Mouse (Mus musculus) intestine, embryonic 14.5 days (tissue): ENCODE measurements around the gene Gm11099. TPM values are rescaled to one million over a fixed set of nuclear protein-coding genes. Genes with fewer than 3 reads are reported as not detected.

Source experiments
- ATAC-seq: fragments of 200-750 bp; cut with Nextera tagmentation; replicated peaks from 2 replicates; pipeline ENCODE4 v1.8.0; 2017; ENCODE audit warnings: low read depth, moderate number of reproducible peaks, moderate TSS enrichment, moderate library complexity; ENCODE audit not compliant: low FRiP score, low TSS enrichment
- DNase-seq: peaks from one replicate; pipeline ENCODE4 v3.0.0-alpha.2; 2018; ENCODE audit warnings: low spot score
- H3K27ac ChIP-seq: fragments of 300-500 bp; sonication (generic); 2 replicates; pipeline ENCODE4 v1.5.1; 2014; ENCODE audit warnings: low read depth, mild to moderate bottlenecking, control low read depth
- H3K27me3 ChIP-seq: fragments of 300-500 bp; sonication (generic); replicated peaks from 2 replicates; pipeline ENCODE4 v1.6.1; 2014; ENCODE audit warnings: low read length, control low read depth; ENCODE audit not compliant: control insufficient read depth, insufficient read depth
- H3K36me3 ChIP-seq: fragments of 300-500 bp; sonication (generic); 2 replicates; pipeline ENCODE4 v1.6.1; 2014; ENCODE audit warnings: low read length, control low read depth; ENCODE audit not compliant: control insufficient read depth, insufficient read depth
- H3K4me1 ChIP-seq: fragments of 300-500 bp; sonication (generic); replicated peaks from 2 replicates; pipeline ENCODE4 v1.6.1; 2014; ENCODE audit warnings: low read length, control low read depth, mixed read lengths; ENCODE audit not compliant: control insufficient read depth, insufficient read depth
- H3K4me2 ChIP-seq: fragments of 300-500 bp; sonication (generic); 2 replicates; pipeline ENCODE4 v1.6.1; 2014; ENCODE audit warnings: low read length
- H3K4me3 ChIP-seq: fragments of 300-500 bp; sonication (generic); 2 replicates; pipeline ENCODE4 v1.5.1; 2014; ENCODE audit warnings: low read depth, low read length, control low read depth, mixed read lengths
- H3K9ac ChIP-seq: fragments of 300-500 bp; sonication (generic); 2 replicates; pipeline ENCODE4 v1.6.1; 2014; ENCODE audit warnings: mild to moderate bottlenecking, low read length
- H3K9me3 ChIP-seq: fragments of 300-500 bp; sonication (generic); 2 replicates; pipeline ENCODE4 v1.6.1; 2016; ENCODE audit warnings: low read length, control low read depth; ENCODE audit not compliant: control insufficient read depth
- WGBS: fragments of 180-500 bp; shearing (Covaris S2); extraction: QIAGEN DNeasy Blood & Tissue Kit; methylation state at CpG from one replicate; pipeline ENCODE4 v1.1.7; 2014; 5-methylcytosine and 5-hydroxymethylcytosine counted together
- polyA plus RNA-seq: library from polyadenylated mRNA; unstranded; fragments of >200 nt; fragmentation: Nextera tagmentation; extraction: Ambion mirVana; gene quantifications from 2 replicates; pipeline ENCODE4 v1.2.1, GENCODE M21; 2014

Gene Gm11099
- polyA plus RNA-seq, 1 experiment from 2014 or later, result not detected

DNA sequence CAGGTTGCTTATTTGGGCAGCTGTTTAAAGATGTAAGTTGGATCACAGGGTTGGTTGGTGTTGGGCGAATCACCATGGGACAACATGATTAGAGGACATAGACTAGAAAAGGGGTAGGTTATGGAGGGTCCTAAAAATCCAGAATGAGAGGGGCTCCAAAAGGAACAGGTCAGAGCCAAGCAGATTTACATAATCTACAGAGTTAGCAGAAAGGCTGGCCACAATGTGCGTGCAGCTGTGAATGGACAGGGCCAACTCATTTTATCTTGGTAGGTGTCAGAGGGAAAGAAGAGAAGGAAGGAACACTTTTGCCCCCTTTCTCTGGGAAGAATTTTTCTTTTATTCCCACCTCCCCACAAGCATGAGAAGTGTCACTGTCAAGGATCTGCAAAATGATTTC lies 97.1 kb downstream of the Gm11099 start:
- Histone ChIP-seq H3K4me3 (no peak overlapping the region), H3K4me1 (no peaks in the 10 kb centered on the region), H3K9ac (no peak overlapping the region), H3K4me2 (no peak overlapping the region), H3K27ac (no peak overlapping the region), H3K27me3 (no peaks in the 10 kb centered on the region), H3K36me3 (no peaks in the 10 kb centered on the region), H3K9me3 (0 out of 2 replicates have a peak, but pooled peaks cover 3% of the 10 kb centered on the region)
- WGBS, result 90% methylated on average over 2 of the region's 2 CpGs
- ATAC-seq (no peak), DNase-seq (no peak)

DNA sequence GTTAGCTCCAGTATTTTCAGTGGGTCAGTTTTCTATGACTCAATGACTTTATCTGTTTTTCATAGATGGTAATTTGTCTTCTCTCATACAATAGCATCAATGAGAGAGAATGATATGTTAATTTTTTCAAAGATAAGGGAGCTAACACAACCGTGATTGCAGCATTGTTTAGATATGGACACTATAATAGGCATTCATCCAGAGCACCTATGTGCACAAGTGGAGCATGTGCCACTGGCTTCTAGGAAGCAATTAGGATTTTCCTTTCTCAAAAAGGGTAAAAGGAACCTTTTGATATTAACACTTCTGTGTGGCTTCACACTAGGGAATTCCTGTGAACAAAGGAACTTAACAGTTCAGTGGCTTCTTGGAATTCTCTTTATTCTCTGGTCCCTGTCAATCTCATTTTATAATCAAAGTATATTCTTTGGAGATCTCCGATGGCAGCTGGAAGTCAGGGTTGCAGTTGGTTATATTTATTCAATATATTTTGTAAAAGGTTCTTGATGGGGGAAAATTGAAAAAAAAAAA lies 97.6 kb downstream of the Gm11099 start:
- Histone ChIP-seq H3K36me3 (no peaks in the 10 kb centered on the region), H3K9ac (no peak overlapping the region), H3K4me1 (no peaks in the 10 kb centered on the region), H3K4me3 (no peak overlapping the region), H3K27ac (no peak overlapping the region), H3K27me3 (no peaks in the 10 kb centered on the region), H3K9me3 (0 out of 2 replicates have a peak, but pooled peaks cover 3% of the 10 kb centered on the region), H3K4me2 (no peak overlapping the region)
- ATAC-seq (no peak), DNase-seq (no peak)
- WGBS, result 66% methylated on average over 2 of the region's 2 CpGs
